Mouse (Mus musculus) limb, embryonic 13.5 days (tissue): ENCODE data around the gene Oas1f. TPM values are rescaled to one million over a fixed set of nuclear protein-coding genes. Genes with fewer than 3 reads are reported as not detected.
"Not testable (repeated sequence)": the region's sequence is repeated elsewhere in the genome, so short reads cannot be mapped to it uniquely, and the experiment has no call there.

Experiments used
- ATAC-seq: fragments of 200-750 bp; cut with Nextera tagmentation; 2 replicates; pipeline ENCODE4 v1.8.0; 2017; ENCODE audit warnings: low read depth, moderate number of reproducible peaks, moderate TSS enrichment; ENCODE audit not compliant: low FRiP score
- H3K27ac ChIP-seq: fragments of 300-500 bp; sonication (generic); 2 replicates; pipeline ENCODE4 v1.5.1; 2015; ENCODE audit warnings: inconsistent platforms, mild to moderate bottlenecking, moderate library complexity
- H3K27me3 ChIP-seq: fragments of 300-500 bp; sonication (generic); 2 replicates; pipeline ENCODE4 v1.6.1; 2015; ENCODE audit warnings: mild to moderate bottlenecking, inconsistent platforms
- H3K36me3 ChIP-seq: fragments of 300-500 bp; sonication (generic); 2 replicates; pipeline ENCODE4 v1.6.1; 2015; ENCODE audit warnings: inconsistent platforms, mild to moderate bottlenecking, moderate library complexity
- H3K4me1 ChIP-seq: fragments of 300-500 bp; sonication (generic); 2 replicates; pipeline ENCODE4 v1.6.1; 2015; ENCODE audit warnings: inconsistent platforms
- H3K4me2 ChIP-seq: fragments of 300-500 bp; sonication (generic); replicated peaks from 2 replicates; pipeline ENCODE4 v1.6.1; 2015; ENCODE audit warnings: inconsistent platforms, mild to moderate bottlenecking, moderate library complexity
- H3K4me3 ChIP-seq: fragments of 300-500 bp; sonication (generic); 2 replicates; pipeline ENCODE4 v1.5.1; 2015; ENCODE audit warnings: moderate library complexity, mild to moderate bottlenecking, inconsistent platforms
- H3K9ac ChIP-seq: fragments of 300-500 bp; sonication (generic); 2 replicates; pipeline ENCODE4 v1.6.1; 2015; ENCODE audit warnings: mild to moderate bottlenecking, inconsistent platforms
- H3K9me3 ChIP-seq: fragments of 300-500 bp; sonication (generic); 2 replicates; pipeline ENCODE4 v1.6.1; 2016; ENCODE audit warnings: inconsistent platforms
- WGBS: fragments of 180-500 bp; shearing (Covaris S2); methylation state at CpG from one replicate; pipeline ENCODE4 v1.1.7; 2015; 5-methylcytosine and 5-hydroxymethylcytosine counted together
- polyA plus RNA-seq: library from polyadenylated mRNA; unstranded; fragments of >200 nt; fragmentation: Nextera tagmentation; extraction: Ambion mirVana; gene quantifications from 2 replicates; pipeline ENCODE4 v1.2.1, GENCODE M21; 2015

Oas1f gene
- polyA plus RNA-seq, 1 experiment from 2014 or later: not detected

GRCm38 (mm10) chr5:120876839-120877238 lies 29.7 kb downstream of the Oas1f start:
- not testable (repeated sequence) for H3K27ac ChIP-seq, H3K4me2 ChIP-seq, H3K9me3 ChIP-seq, ATAC-seq, H3K4me3 ChIP-seq, H3K27me3 ChIP-seq, H3K4me1 ChIP-seq, H3K36me3 ChIP-seq, H3K9ac ChIP-seq
- WGBS: 79% methylated on average over 2 of the region's 3 CpGs

GRCm38 (mm10) chr5:120877407-120877806 lies 30.2 kb downstream of the Oas1f start:
- not testable (repeated sequence) for H3K36me3 ChIP-seq, H3K27me3 ChIP-seq, ATAC-seq, H3K9me3 ChIP-seq, H3K4me3 ChIP-seq, H3K4me1 ChIP-seq, H3K4me2 ChIP-seq, H3K27ac ChIP-seq, H3K9ac ChIP-seq
- WGBS: 61% methylated on average over 2 of the region's 2 CpGs

- 50% methylated on average over 2 of the region's 2 CpGs for whole genome bisulfite sequencing
- H3K4me1 ChIP-seq, H3K9ac ChIP-seq, H3K4me3 ChIP-seq, H3K4me2 ChIP-seq, H3K36me3 ChIP-seq, ATAC-seq, H3K9me3 ChIP-seq, H3K27me3 ChIP-seq, H3K27ac ChIP-seq: not testable (repeated sequence)
These were observed 31.6 kb downstream of the Oas1f start for GRCm38 (mm10) chr5:120878803-120879202.

- H3K9me3 ChIP-seq, H3K4me2 ChIP-seq, H3K4me3 ChIP-seq, H3K9ac ChIP-seq, ATAC-seq, H3K4me1 ChIP-seq, H3K36me3 ChIP-seq, H3K27me3 ChIP-seq, H3K27ac ChIP-seq: not testable (repeated sequence)
- WGBS: 96% methylated on average over 6 of the region's 6 CpGs
These were observed 34.5 kb downstream of the Oas1f start for GRCm38 (mm10) chr5:120881681-120882080.

- H3K4me2 ChIP-seq, H3K4me3 ChIP-seq, H3K27me3 ChIP-seq, H3K36me3 ChIP-seq, H3K9ac ChIP-seq, ATAC-seq, H3K27ac ChIP-seq, H3K4me1 ChIP-seq, H3K9me3 ChIP-seq: not testable (repeated sequence)
- WGBS: 22% methylated on average over 6 of the region's 9 CpGs
These were observed 40.2 kb downstream of the Oas1f start, which contains the start of gene Oas1g for GRCm38 (mm10) chr5:120887413-120887812. Gene Oas1g (minus strand): TSS chr5:120887613.

- no peaks in the 10 kb centered on the region for H3K36me3 ChIP-seq
- H3K27ac ChIP-seq: no peak overlapping the region
- H3K9ac ChIP-seq: no peak overlapping the region
- H3K4me2 ChIP-seq: no peak overlapping the region
- 53% methylated on average over 6 of the region's 6 CpGs for WGBS
- no peak for ATAC-seq
- H3K9me3 ChIP-seq: no peaks in the 10 kb centered on the region
- no peak overlapping the region for H3K4me3 ChIP-seq
- no peaks in the 10 kb centered on the region for H3K4me1 ChIP-seq
- no peaks in the 10 kb centered on the region for H3K27me3 ChIP-seq
These were observed 40.7 kb downstream of the Oas1f start for GRCm38 (mm10) chr5:120887831-120888230.

GRCm38 (mm10) chr5:120888294-120888815 lies 41.2 kb downstream of the Oas1f start:
- H3K36me3 ChIP-seq, H3K9ac ChIP-seq, H3K4me2 ChIP-seq, H3K9me3 ChIP-seq, H3K27me3 ChIP-seq, H3K4me3 ChIP-seq, H3K27ac ChIP-seq, ATAC-seq, H3K4me1 ChIP-seq: not testable (repeated sequence)
- WGBS: 41% methylated on average over 4 of the region's 4 CpGs

- H3K36me3 ChIP-seq: no peaks in the 10 kb centered on the region
- H3K27me3 ChIP-seq: no peaks in the 10 kb centered on the region
- H3K4me3 ChIP-seq: no peak overlapping the region
- no peak overlapping the region for H3K27ac ChIP-seq
- no peak overlapping the region for H3K9ac ChIP-seq
- no peaks in the 10 kb centered on the region for H3K9me3 ChIP-seq
- WGBS: 67% methylated on average over 2 of the region's 2 CpGs
- H3K4me1 ChIP-seq: no peaks in the 10 kb centered on the region
- no peak overlapping the region for H3K4me2 ChIP-seq
- no peak for ATAC-seq
These were observed 42.9 kb downstream of the Oas1f start for GRCm38 (mm10) chr5:120890026-120890425.

GRCm38 (mm10) chr5:120890991-120891390 lies 43.8 kb downstream of the Oas1f start:
- ATAC-seq: no peak
- no peak overlapping the region for H3K27ac ChIP-seq
- no peaks in the 10 kb centered on the region for H3K36me3 ChIP-seq
- H3K4me1 ChIP-seq: no peaks in the 10 kb centered on the region
- H3K4me3 ChIP-seq: no peak overlapping the region
- 45% methylated on average over 3 of the region's 3 CpGs for WGBS
- H3K9me3 ChIP-seq: no peaks in the 10 kb centered on the region
- no peak overlapping the region for H3K4me2 ChIP-seq
- H3K9ac ChIP-seq: no peak overlapping the region
- no peaks in the 10 kb centered on the region for H3K27me3 ChIP-seq

GRCm38 (mm10) chr5:120891566-120892242 lies 44.5 kb downstream of the Oas1f start:
- H3K27me3 ChIP-seq, H3K9me3 ChIP-seq, H3K9ac ChIP-seq, H3K27ac ChIP-seq, H3K36me3 ChIP-seq, H3K4me1 ChIP-seq, H3K4me3 ChIP-seq, H3K4me2 ChIP-seq, ATAC-seq: not testable (repeated sequence)
- WGBS: 61% methylated on average over 2 of the region's 2 CpGs

GRCm38 (mm10) chr5:120892243-120892660 lies 45.1 kb downstream of the Oas1f start:
- Histone ChIP-seq H3K9me3 (no peaks in the 10 kb centered on the region), H3K27me3 (no peaks in the 10 kb centered on the region), H3K4me1 (no peaks in the 10 kb centered on the region), H3K4me2 (no peak overlapping the region), H3K36me3 (no peaks in the 10 kb centered on the region), H3K27ac (no peak overlapping the region), H3K9ac (no peak overlapping the region), H3K4me3 (no peak overlapping the region)
- 19% methylated on average over 2 of the region's 2 CpGs for WGBS
- ATAC-seq: no peak

GRCm38 (mm10) chr5:120893866-120894265 lies 46.7 kb downstream of the Oas1f start:
- not testable (repeated sequence) for H3K27me3 ChIP-seq, H3K9me3 ChIP-seq, H3K4me2 ChIP-seq, H3K9ac ChIP-seq, ATAC-seq, H3K36me3 ChIP-seq, H3K4me3 ChIP-seq, H3K4me1 ChIP-seq, H3K27ac ChIP-seq
- 90% methylated on average over 4 of the region's 4 CpGs for WGBS

- H3K4me2 ChIP-seq, H3K27me3 ChIP-seq, H3K9me3 ChIP-seq, H3K27ac ChIP-seq, H3K36me3 ChIP-seq, ATAC-seq, H3K4me3 ChIP-seq, H3K9ac ChIP-seq, H3K4me1 ChIP-seq: not testable (repeated sequence)
- WGBS: 73% methylated on average over 2 of the region's 2 CpGs
These were observed 47.5 kb downstream of the Oas1f start for GRCm38 (mm10) chr5:120894692-120895091.
